Mouse (Mus musculus) CH12.LX (cell line): ENCODE data around the gene Opcml. TPM values are rescaled to one million over a fixed set of nuclear protein-coding genes. Genes with fewer than 3 reads are reported as not detected.

Experiments used
- DNase-seq: peaks from one replicate; pipeline ENCODE4 v3.0.0-alpha.2; 2013; ENCODE audit errors: extremely low read depth
- H3K27ac ChIP-seq: 2 replicates; pipeline ENCODE4 v1.5.1; 2012; ENCODE audit warnings: low read depth, mild to moderate bottlenecking, control low read depth, moderate library complexity; ENCODE audit not compliant: insufficient read depth
- H3K27me3 ChIP-seq: replicated peaks from 2 replicates; pipeline ENCODE3; 2012; ENCODE audit warnings: inconsistent platforms
- H3K36me3 ChIP-seq, 2 experiments: replicated peaks in 1 of 2; 2 replicates each; pipeline versions ENCODE3 to v1.6.1; 2012; ENCODE audit warnings: inconsistent platforms in 1 of 2, low read length in 1 of 2, mild to moderate bottlenecking in 1 of 2, mixed read lengths in 1 of 2, moderate library complexity in 1 of 2; ENCODE audit not compliant: control insufficient read depth in 1 of 2, insufficient read depth in 1 of 2
- H3K4me1 ChIP-seq, 2 experiments: 2 replicates each; pipeline ENCODE4 v1.6.1; 2012; ENCODE audit warnings: inconsistent platforms in 1 of 2, moderate library complexity in 1 of 2; ENCODE audit not compliant: insufficient read depth in 2 of 2, control insufficient read depth in 1 of 2
- H3K4me2 ChIP-seq: 2 replicates; pipeline ENCODE4 v1.6.1; 2012; ENCODE audit warnings: low read depth, mild to moderate bottlenecking, control low read depth; ENCODE audit not compliant: poor library complexity, insufficient read depth, severe bottlenecking
- H3K4me3 ChIP-seq, 3 experiments: fragments of 150-350 bp in 1 of 3; sonication (generic) in 1 of 3; replicated peaks in 1 of 3; 2 replicates each; pipeline versions ENCODE3 to v1.5.1; 2011 to 2012; ENCODE audit warnings: low read depth in 2 of 3, low read length in 2 of 3, mild to moderate bottlenecking in 2 of 3, moderate library complexity in 2 of 3, control low read depth in 1 of 3, improper control_type of control experiment in 1 of 3, inconsistent platforms in 1 of 3, mixed read lengths in 1 of 3; ENCODE audit not compliant: poor library complexity in 1 of 3
- H3K79me2 ChIP-seq: replicated peaks from 2 replicates; pipeline ENCODE4 v1.6.1; 2012; ENCODE audit warnings: mild to moderate bottlenecking, moderate library complexity; ENCODE audit not compliant: control insufficient read depth, poor library complexity, insufficient read depth, severe bottlenecking; ENCODE audit errors: extremely low read depth
- H3K9ac ChIP-seq: 2 replicates; pipeline ENCODE4 v1.6.1; 2012; ENCODE audit warnings: low read depth, mild to moderate bottlenecking, control low read depth, moderate library complexity; ENCODE audit not compliant: insufficient read depth
- H3K9me3 ChIP-seq: replicated peaks from 2 replicates; pipeline ENCODE3; 2012; ENCODE audit warnings: low read length, inconsistent platforms, mixed read lengths
- BHLHE40 ChIP-seq: IDR thresholded peaks from 2 replicates; pipeline ENCODE4 v1.6.1; 2011; ENCODE audit warnings: mild to moderate bottlenecking, low read depth, low read length, improper control_type of control experiment
- CHD1 ChIP-seq: IDR thresholded peaks from 2 replicates; pipeline ENCODE4 v1.6.1; 2012; ENCODE audit warnings: low read depth, low read length, improper control_type of control experiment, inconsistent platforms
- E2F4 ChIP-seq: IDR thresholded peaks from 2 replicates; pipeline ENCODE4 v1.6.1; 2011; ENCODE audit warnings: low read depth, low read length, improper control_type of control experiment; ENCODE audit not compliant: insufficient replicate concordance
- JUN ChIP-seq: IDR thresholded peaks from 2 replicates; pipeline ENCODE4 v1.6.1; 2011; ENCODE audit warnings: low read depth, mild to moderate bottlenecking, low read length, improper control_type of control experiment, moderate library complexity; ENCODE audit not compliant: insufficient read depth
- MEF2A ChIP-seq: IDR thresholded peaks from 2 replicates; pipeline ENCODE4 v1.6.1; 2014; ENCODE audit warnings: low read depth, mild to moderate bottlenecking, inconsistent platforms, low read length, improper control_type of control experiment, borderline replicate concordance
- NELFE ChIP-seq: IDR thresholded peaks from 2 replicates; pipeline ENCODE4 v1.6.1; 2011; ENCODE audit warnings: low read depth, low read length, improper control_type of control experiment
- POLR2A ChIP-seq: IDR thresholded peaks from 2 replicates; pipeline ENCODE4 v1.6.1; 2011; ENCODE audit warnings: low read depth, mild to moderate bottlenecking, improper control_type of control experiment, low read length
- POLR2AphosphoS2 ChIP-seq: IDR thresholded peaks from 2 replicates; pipeline ENCODE4 v1.6.1; 2011; ENCODE audit warnings: low read depth, low read length, improper control_type of control experiment
- SIN3A ChIP-seq: IDR thresholded peaks from 2 replicates; pipeline ENCODE4 v1.6.1; 2012; ENCODE audit warnings: low read length, improper control_type of control experiment, inconsistent platforms
- SMC3 ChIP-seq: IDR thresholded peaks from 2 replicates; pipeline ENCODE4 v1.6.1; 2011; ENCODE audit warnings: low read depth, low read length, improper control_type of control experiment
- TCF12 ChIP-seq: IDR thresholded peaks from 2 replicates; pipeline ENCODE4 v1.6.1; 2014; ENCODE audit warnings: low read depth, mild to moderate bottlenecking, inconsistent platforms, low read length, improper control_type of control experiment
- USF2 ChIP-seq: conservative IDR thresholded peaks from 2 replicates; pipeline ENCODE4 v1.6.1; 2011; ENCODE audit warnings: low read depth, low read length, improper control_type of control experiment
- ZMIZ1 ChIP-seq: IDR thresholded peaks from 2 replicates; pipeline ENCODE4 v1.6.1; 2012; ENCODE audit warnings: low read depth, mild to moderate bottlenecking, inconsistent platforms, low read length, improper control_type of control experiment
- ZNF384 ChIP-seq: IDR thresholded peaks from 2 replicates; pipeline ENCODE4 v1.6.1; 2012; ENCODE audit warnings: low read depth, low read length, improper control_type of control experiment, inconsistent platforms
- dilution Hi-C: fragments of 300-500 bp; cut with MboI; formaldehyde crosslinking; loops from 2 replicates; pipeline ENCODE4 v1.14.3; 2020; ENCODE audit warnings: low sequenced_read_pairs; ENCODE audit not compliant: extremely low pct_unique_long_range_greater_than_20kb, extremely low pct_ligation_motif_present
- in situ Hi-C: fragments of 300-500 bp; cut with MboI; formaldehyde crosslinking; loops from 3 replicates; pipeline ENCODE4 v1.14.3; 2019; ENCODE audit warnings: low sequenced_read_pairs, low pct_ligation_motif_present, low pct_unique_long_range_greater_than_20kb, mixed read lengths
- polyA plus RNA-seq: library from polyadenylated mRNA; unstranded; fragments of >175 nt; gene quantifications from 2 replicates; pipeline ENCODE4 v1.2.1, GENCODE M21; 2012; ENCODE audit warnings: low read depth; ENCODE audit not compliant: insufficient read length
- total RNA-seq, 2 experiments: library from RNA; depleted of rRNA; stranded (reverse); fragments of 300-350 nt in 1 of 2; fragments of >200 nt in 1 of 2; gene quantifications; 2 replicates each; pipeline ENCODE4 v1.2.3; 2012 to 2014

Gene Opcml
- total and polyA plus RNA-seq, 3 experiments: 0.34 to 0.60 TPM; not detected in 1

GRCm38 (mm10) chr9:27937253-27937652, 146.7 kb downstream of the Opcml start (continued):
- no peak for TF ChIP-seq NELFE

- no peak overlapping the region for H3K4me3 ChIP-seq
- TF ChIP-seq SIN3A (no peak), ZNF384 (no peak), BHLHE40 (no peak)
- TF ChIP-seq, all 38 proteins: peak for 0
- H3K27ac ChIP-seq: no peak overlapping the region
- no peaks in the 10 kb centered on the region for H3K36me3 ChIP-seq
- no peaks in the 10 kb centered on the region for H3K27me3 ChIP-seq
- H3K9me3 ChIP-seq: peaks cover 6% of the 10 kb centered on the region
- no peak overlapping the region for H3K9ac ChIP-seq
- no peaks in the 10 kb centered on the region for H3K79me2 ChIP-seq
- dilution Hi-C loops (no loop called here), in situ Hi-C loops (no loop called here)
- peaks cover 0 to 5% of the 10 kb centered on the region in 2 experiments; a peak in 1 of 4 replicates for H3K4me1 ChIP-seq
- no peak for DNase-seq
- no peak overlapping the region for H3K4me2 ChIP-seq
These were observed 147.1 kb downstream of the Opcml start for GRCm38 (mm10) chr9:27937660-27938059.

GRCm38 (mm10) chr9:27945323-27946010, 154.9 kb downstream of the Opcml start:
- Histone ChIP-seq H3K36me3 (no peaks in the 10 kb centered on the region), H3K4me2 (no peak overlapping the region), H3K27ac (no peak overlapping the region), H3K4me1 (no peaks in the 10 kb centered on the region), H3K9ac (no peak overlapping the region), H3K79me2 (no peaks in the 10 kb centered on the region), H3K9me3 (peaks cover 8% of the 10 kb centered on the region), H3K4me3 (no peak overlapping the region), H3K27me3 (no peaks in the 10 kb centered on the region)
- TF ChIP-seq USF2: no peak
- TF ChIP-seq POLR2AphosphoS2: no peak
- no peak for TF ChIP-seq E2F4
- no peak for TF ChIP-seq NELFE
- TF ChIP-seq ZNF384: no peak
- no peak for DNase-seq
- dilution Hi-C loops: no loop called here
- in situ Hi-C loops: no loop called here

- TF ChIP-seq SIN3A: no peak
- TF ChIP-seq TCF12: no peak
- no peak for TF ChIP-seq MEF2A
- TF ChIP-seq ZMIZ1: no peak
- TF ChIP-seq USF2: no peak
- no peak for TF ChIP-seq SMC3
- TF ChIP-seq BHLHE40: no peak
- TF ChIP-seq CHD1: no peak
- TF ChIP-seq E2F4: no peak
- no peak for TF ChIP-seq JUN
- no peak for TF ChIP-seq POLR2A
- H3K27me3 ChIP-seq: no peaks in the 10 kb centered on the region
- peaks cover 4% of the 10 kb centered on the region for H3K9me3 ChIP-seq
- DNase-seq: no peak
- dilution Hi-C loops: no loop called here
- H3K4me3 ChIP-seq: no peak overlapping the region
- H3K27ac ChIP-seq: no peak overlapping the region
- no peak overlapping the region for H3K9ac ChIP-seq
- no peak overlapping the region for H3K4me2 ChIP-seq
- no peaks in the 10 kb centered on the region for H3K36me3 ChIP-seq
- in situ Hi-C loops: no loop called here
- no peaks in the 10 kb centered on the region for H3K79me2 ChIP-seq
- H3K4me1 ChIP-seq: peaks cover 0 to 9% of the 10 kb centered on the region in 2 experiments; a peak in 2 of 4 replicates
These were observed 160.5 kb downstream of the Opcml start for GRCm38 (mm10) chr9:27951110-27951509.
